Mouse (Mus musculus): Measurements from ENCODE around the gene Lztr1. TPM values are rescaled to one million over a fixed set of nuclear protein-coding genes. Genes with fewer than 3 reads are reported as not detected.

Lztr1 gene
- polyA plus RNA-seq (2012; rRNA removed) = 112 and 122 TPM in 2 replicates

DNA sequence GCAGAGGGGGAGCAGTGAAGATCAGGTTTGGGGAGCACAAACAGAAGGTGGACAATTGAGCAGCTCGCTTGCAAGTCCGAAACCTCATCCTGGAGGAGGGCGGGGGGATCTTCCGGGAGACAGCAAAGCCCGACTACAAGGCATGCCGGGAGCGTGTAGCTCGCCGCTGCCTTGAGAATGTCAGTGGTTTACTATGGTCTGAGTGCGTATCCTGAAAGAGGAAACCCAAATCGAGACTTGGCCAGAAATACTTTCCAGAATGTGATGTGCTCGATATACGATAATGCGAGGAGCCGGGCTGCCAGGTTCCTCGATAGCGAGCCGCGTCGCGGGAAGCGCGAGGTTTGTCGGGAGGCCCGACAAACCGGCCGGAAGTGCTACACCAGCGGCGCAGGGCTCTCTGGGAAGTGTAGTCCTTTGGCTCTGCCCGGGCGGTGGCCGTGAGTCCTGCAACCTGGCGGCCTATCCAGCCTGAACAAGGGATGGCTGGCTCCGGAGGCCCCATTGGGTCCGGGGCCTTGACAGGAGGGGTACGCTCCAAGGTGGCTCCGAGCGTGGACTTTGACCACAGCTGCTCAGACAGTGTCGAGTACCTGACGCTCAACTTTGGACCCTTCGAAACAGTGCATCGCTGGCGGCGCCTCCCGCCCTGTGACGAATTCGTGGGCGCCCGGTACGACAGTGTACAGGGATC lies at the start of gene Lztr1:
Gene Lztr1 (plus strand): TSS at position 143 of the 694 bp plus-strand sequence.

DNA sequence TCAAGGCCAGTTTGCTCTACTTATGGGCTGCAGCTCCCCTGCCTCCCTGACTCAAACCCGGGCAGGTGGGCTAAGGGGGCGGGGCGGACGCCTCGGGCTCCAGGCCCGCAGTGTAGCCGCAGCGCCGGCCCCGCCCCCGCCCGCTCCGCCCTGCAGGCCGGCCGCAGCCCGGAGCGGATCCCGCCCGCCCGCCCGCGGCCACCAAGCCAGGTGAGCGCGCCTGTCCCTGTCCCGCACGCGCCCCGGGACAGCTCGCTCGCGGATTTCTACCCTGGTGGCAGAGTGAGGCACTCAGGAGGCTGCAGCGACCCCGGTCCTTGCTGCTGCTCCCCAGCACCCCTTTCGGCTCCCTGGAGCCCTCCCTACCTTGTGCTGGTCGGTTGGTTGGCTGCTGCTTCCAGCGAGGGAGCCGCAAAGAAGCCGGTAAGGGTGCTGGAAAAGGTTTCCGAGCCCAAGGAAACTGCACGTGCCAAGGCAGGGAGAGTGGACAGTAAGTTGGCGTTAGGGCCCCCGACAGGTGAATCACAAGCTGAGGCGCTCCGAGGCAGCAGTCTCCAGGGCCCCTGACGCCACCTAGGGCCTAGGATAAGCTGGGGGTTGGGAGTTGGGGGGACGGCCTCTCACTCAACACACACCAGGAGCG lies 18.9 kb upstream of the Lztr1 start, which contains the start of gene Aifm3:
Gene Aifm3 (plus strand): TSS at position 143 of the 643 bp plus-strand sequence.

GRCm38 (mm10) chr16:17530640-17531288 lies 22.3 kb downstream of the Lztr1 start, which contains the start of gene Thap7:
Thap7 (minus strand) TSS chr16:17531136.

GRCm38 (mm10) chr16:17561128-17561750 lies 52.8 kb downstream of the Lztr1 start, which contains the start of gene Lrrc74b:
Lrrc74b (minus strand) TSS chr16:17561247.

GRCm38 (mm10) chr16:17561751-17562208 lies 53.3 kb downstream of the Lztr1 start, which contains the start of gene P2rx6:
P2rx6 (plus strand) TSS chr16:17561885.

Other genes starting within 250 kb of the Lztr1 start
- 4.8 and 5.8 TPM in 2 replicates for gene Tmem191c, start 232.6 kb upstream of the Lztr1 start, polyA plus RNA-seq (2012; rRNA removed)
- gene Serpind1, start 177.3 kb upstream of the Lztr1 start, polyA plus RNA-seq (2012; rRNA removed) = 0.10 and 0.37 TPM in 2 replicates
- gene Snap29, start 102.7 kb upstream of the Lztr1 start, polyA plus RNA-seq (2012; rRNA removed) = 2.0 and 2.1 TPM in 2 replicates
- gene Pi4ka, start 102.4 kb upstream of the Lztr1 start, polyA plus RNA-seq (2012; rRNA removed) = 23.7 and 30.3 TPM in 2 replicates
- 12.7 and 18.1 TPM in 2 replicates for gene Crkl, start 56.7 kb upstream of the Lztr1 start, polyA plus RNA-seq (2012; rRNA removed)
- gene Aifm3, start 19.1 kb upstream of the Lztr1 start, polyA plus RNA-seq (2012; rRNA removed) = 0.79 and 1.2 TPM in 2 replicates
- 53.3 and 64.2 TPM in 2 replicates for gene Thap7, start 22.4 kb downstream of the Lztr1 start, polyA plus RNA-seq (2012; rRNA removed)
- gene Lrrc74b, start 52.6 kb downstream of the Lztr1 start, polyA plus RNA-seq (2012; rRNA removed) = 0.09 TPM in 1 of 2 replicates, not detected in the other
- 1.1 and 2.2 TPM in 2 replicates for gene P2rx6, start 53.2 kb downstream of the Lztr1 start, polyA plus RNA-seq (2012; rRNA removed)
- 18.1 and 22.4 TPM in 2 replicates for gene Slc7a4, start 74.5 kb downstream of the Lztr1 start, polyA plus RNA-seq (2012; rRNA removed)
- 19.6 and 21.7 TPM in 2 replicates for gene Smpd4, start 110.7 kb downstream of the Lztr1 start, polyA plus RNA-seq (2012; rRNA removed)
- gene Ccdc74a, start 137.8 kb downstream of the Lztr1 start, polyA plus RNA-seq (2012; rRNA removed) = 0.24 and 0.73 TPM in 2 replicates
- gene Med15, start 224.2 kb downstream of the Lztr1 start, polyA plus RNA-seq (2012; rRNA removed) = 55.4 and 63.7 TPM in 2 replicates